Mouse (Mus musculus): ENCODE data around the gene Atcay. TPM values are rescaled to one million over a fixed set of nuclear protein-coding genes. Genes with fewer than 3 reads are reported as not detected.
"Not testable (repeated sequence)": the region's sequence is repeated elsewhere in the genome, so short reads cannot be mapped to it uniquely, and the experiment has no call there.

Gene Atcay
- polyA plus RNA-seq, 1 experiment from 2014 or later = 77.3 TPM

DNA sequence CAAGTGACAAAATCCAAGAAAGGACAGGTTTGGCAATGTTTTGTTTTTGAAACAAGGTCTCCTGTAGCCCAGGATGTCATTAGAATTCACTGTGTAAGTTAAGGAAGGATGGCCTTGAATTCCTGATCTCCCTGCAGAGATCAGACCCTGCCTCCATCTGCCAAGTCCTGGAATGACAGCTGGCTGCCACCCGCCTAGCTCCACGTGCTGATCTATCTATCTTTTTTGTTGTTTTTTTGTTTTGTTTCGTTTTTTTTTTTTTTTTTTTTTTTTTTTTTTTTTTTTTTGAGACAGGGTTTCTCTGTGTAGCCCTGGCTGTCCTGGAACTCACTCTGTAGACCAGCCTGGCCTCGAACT lies 55.3 kb downstream of the Atcay start:
- not testable (repeated sequence) for H3K27me3 ChIP-seq, H3K9me3 ChIP-seq, ATAC-seq
- Histone ChIP-seq H3K4me3 (replicated peaks) (peak overlapping the region; percentile 41), H3K4me1 (replicated peaks) (peaks cover 61% of the 10 kb centered on the region), H3K4me2 (replicated peaks) (peak overlapping the region; percentile 95), H3K36me3 (peaks cover 30% of the 10 kb centered on the region), H3K9ac (replicated peaks) (peak overlapping the region; percentile 69), H3K27ac (peak overlapping the region; percentile 96)
- WGBS = 6% methylated on average over 4 of the region's 4 CpGs

DNA sequence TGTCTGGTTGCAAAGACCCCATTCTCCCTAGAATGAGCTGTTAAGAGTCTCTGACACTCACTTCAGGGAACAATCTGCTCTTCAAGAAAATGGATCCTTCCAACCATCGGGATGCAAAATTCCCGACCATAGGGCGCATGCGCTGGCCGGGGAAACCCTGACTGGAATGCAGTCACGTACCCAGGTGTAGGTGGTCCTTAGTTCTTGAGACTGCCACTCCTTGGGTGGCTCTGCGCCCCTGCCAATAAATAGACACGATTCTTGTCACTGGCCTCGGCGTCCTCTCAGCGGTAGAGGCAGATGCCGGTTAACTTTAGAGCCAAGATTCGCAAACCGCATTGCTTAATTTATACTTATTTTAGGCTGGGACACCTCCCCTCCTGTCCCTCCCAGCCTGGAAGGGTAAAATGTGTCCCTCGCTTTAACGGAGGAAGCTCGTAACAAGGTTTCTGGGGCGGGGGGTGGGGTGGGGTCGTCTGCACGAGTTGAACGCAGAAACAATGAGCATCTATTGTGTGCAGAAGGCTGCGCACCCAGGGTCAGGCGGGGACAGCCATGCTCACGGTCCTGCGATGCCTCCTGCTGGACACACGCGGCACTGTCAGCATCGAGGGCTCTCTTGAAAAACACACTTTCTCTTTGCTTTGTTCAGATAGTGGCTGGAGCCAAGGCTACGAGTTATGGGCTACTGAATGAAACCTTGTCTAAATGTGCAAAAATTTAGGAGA lies 55.9 kb downstream of the Atcay start:
- Histone ChIP-seq H3K4me1 (replicated peaks) (peaks cover 59% of the 10 kb centered on the region), H3K4me2 (replicated peaks) (peak overlapping the region; percentile 67), H3K9me3 (no peaks in the 10 kb centered on the region), H3K9ac (replicated peaks) (peak overlapping the region; percentile 69), H3K36me3 (peaks cover 25% of the 10 kb centered on the region), H3K27ac (peak overlapping the region; percentile 96), H3K4me3 (replicated peaks) (peak overlapping the region; percentile 41), H3K27me3 (no peaks in the 10 kb centered on the region)
- WGBS = 2% methylated on average over 29 of the region's 29 CpGs
- peak; percentile 79 for ATAC-seq

DNA sequence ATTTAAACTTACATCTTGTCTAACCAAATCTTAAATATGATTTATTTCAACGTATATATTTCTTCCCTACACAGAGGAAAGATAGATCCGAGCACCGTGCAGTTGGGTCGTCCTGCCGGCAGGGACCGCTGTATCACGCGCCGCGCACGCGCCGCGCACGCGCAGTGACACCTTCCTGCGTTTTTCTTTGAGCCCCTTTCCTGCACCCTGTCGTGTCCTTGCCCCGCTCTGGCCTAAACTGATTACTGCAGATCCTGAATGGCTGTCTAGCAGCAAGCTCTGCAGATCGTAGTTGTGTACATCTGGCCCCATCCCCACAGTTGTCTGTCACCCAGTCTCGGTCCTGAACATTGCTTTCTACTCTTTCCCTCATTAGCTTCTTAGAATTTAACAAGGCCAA lies 57.5 kb downstream of the Atcay start:
- Histone ChIP-seq H3K4me1 (replicated peaks) (peaks cover 55% of the 10 kb centered on the region), H3K4me3 (replicated peaks) (peak overlapping the region; percentile 14; the same call in 1 of the 2 replicates), H3K27ac (peak overlapping the region; percentile 96), H3K27me3 (no peaks in the 10 kb centered on the region), H3K9ac (replicated peaks) (peak overlapping the region; percentile 51; the same call in 1 of the 2 replicates), H3K36me3 (peaks cover 8% of the 10 kb centered on the region), H3K9me3 (no peaks in the 10 kb centered on the region), H3K4me2 (replicated peaks) (peak overlapping the region; percentile 67)
- peak; percentile 19 for ATAC-seq
- WGBS = 3% methylated on average over 21 of the region's 21 CpGs

DNA sequence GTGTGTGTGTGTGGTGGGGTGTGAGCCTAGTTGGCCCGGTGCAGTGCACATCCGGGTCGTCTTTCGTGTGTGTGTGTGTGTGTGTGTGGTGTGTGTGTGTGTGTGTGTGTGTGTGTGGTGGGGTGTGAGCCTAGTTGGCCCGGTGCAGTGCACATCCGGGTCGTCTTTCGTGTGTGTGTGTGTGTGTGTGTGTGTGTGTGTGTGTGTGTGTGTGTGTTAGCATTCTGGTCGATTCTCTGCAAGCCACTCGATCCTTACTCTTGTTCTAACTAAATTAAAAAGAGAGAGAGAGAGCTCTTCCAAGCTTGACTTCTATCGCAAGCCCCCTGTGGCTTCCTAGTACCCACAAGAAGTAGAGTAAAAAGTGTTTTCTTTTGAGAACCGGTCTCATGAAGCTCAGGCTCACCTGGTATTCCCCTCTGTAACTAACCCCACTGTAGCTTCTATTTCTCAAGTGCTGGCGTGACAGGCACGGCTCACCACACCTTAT lies 61.2 kb downstream of the Atcay start:
- WGBS = 47% methylated on average over 7 of the region's 14 CpGs
- Histone ChIP-seq H3K4me1 (replicated peaks) (peaks cover 49% of the 10 kb centered on the region), H3K4me2 (replicated peaks) (peak overlapping the region; percentile 7; the same call in 1 of the 2 replicates), H3K9ac (replicated peaks) (0 out of 2 replicates have a peak overlapping the region, but pooled peaks have one; percentile 5)
- not testable (repeated sequence) for H3K9me3 ChIP-seq; H3K27ac ChIP-seq; H3K27me3 ChIP-seq; H3K4me3 ChIP-seq (replicated peaks); ATAC-seq; H3K36me3 ChIP-seq

DNA sequence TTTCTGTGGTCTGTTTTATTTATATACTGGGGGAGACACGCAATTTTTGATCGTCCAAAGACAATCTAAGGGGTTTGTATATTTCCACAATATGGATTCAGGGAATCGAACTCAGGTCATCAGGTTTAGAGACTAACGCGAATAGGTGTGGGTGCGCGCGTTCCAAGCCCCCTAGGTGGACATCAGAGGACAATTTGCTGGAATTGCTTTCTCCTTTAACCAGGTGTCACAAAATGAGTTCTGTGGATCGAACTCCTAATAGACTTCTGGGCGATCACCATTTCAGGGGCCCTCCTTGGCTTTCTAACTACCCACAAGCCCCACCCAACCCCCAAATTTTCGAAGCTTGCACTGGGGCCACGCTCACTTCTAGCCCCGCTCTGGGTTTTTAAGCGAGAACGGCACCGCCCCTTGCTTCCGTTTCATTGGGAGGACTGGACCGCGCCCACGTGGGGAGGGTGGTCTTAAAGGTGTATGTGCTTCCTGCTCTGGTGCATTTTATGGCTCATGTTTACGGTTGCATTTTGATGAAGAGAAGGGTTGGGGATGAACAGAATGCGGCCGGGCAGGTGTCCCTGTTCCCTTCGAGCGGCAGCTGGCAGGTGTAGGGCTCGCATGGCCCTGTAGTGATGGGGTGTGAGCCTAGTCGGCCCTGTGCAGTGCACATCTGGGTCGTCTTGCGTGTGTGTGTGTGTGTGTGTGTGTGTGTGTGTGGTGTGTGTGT lies 62.0 kb downstream of the Atcay start:
- 7% methylated on average over 29 of the region's 29 CpGs for whole genome bisulfite sequencing
- peaks cover 41% of the 10 kb centered on the region for H3K4me1 ChIP-seq (replicated peaks)
- H3K9me3 ChIP-seq = no peaks in the 10 kb centered on the region

DNA sequence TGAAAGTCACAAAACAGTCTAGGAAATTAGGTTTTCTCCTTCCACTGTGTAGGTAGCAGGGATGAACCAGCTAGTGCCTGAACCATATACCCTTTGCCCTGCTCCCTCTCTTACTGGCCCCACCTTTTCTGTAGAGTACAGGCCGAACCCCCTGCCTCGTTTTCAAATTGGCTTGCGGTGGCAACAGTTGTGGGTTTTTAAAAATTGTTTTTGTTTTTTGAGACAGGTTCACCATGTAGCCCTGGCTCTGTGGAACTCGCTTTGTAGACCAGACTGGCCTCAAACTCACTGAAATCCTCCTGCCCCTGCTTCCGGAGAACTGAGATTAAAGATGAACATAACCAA lies 62.6 kb downstream of the Atcay start:
- peak overlapping the region; percentile 63 for H3K9ac ChIP-seq (replicated peaks)
- no peaks in the 10 kb centered on the region for H3K27me3 ChIP-seq
- peak overlapping the region; percentile 68 for H3K27ac ChIP-seq
- peaks cover 20% of the 10 kb centered on the region for H3K36me3 ChIP-seq
- peak overlapping the region; percentile 67 for H3K4me2 ChIP-seq (replicated peaks)
- ATAC-seq = peak; percentile 65
- 7% methylated on average over 5 of the region's 5 CpGs for WGBS
- H3K9me3 ChIP-seq = no peaks in the 10 kb centered on the region
- peaks cover 35% of the 10 kb centered on the region for H3K4me1 ChIP-seq (replicated peaks)
- peak overlapping the region; percentile 95 for H3K4me3 ChIP-seq (replicated peaks)

More for the DNA sequence above, 62.0 kb downstream of the Atcay start:
- H3K4me2 ChIP-seq (replicated peaks) = peak overlapping the region; percentile 67
- H3K36me3 ChIP-seq = peaks cover 15% of the 10 kb centered on the region
- H3K27ac ChIP-seq = peak overlapping the region; percentile 68
- peak; percentile 43; the same call in 1 of the 2 replicates for ATAC-seq
- peak overlapping the region; percentile 95 for H3K4me3 ChIP-seq (replicated peaks)
- peak overlapping the region; percentile 63 for H3K9ac ChIP-seq (replicated peaks)
- H3K27me3 ChIP-seq = no peaks in the 10 kb centered on the region

DNA sequence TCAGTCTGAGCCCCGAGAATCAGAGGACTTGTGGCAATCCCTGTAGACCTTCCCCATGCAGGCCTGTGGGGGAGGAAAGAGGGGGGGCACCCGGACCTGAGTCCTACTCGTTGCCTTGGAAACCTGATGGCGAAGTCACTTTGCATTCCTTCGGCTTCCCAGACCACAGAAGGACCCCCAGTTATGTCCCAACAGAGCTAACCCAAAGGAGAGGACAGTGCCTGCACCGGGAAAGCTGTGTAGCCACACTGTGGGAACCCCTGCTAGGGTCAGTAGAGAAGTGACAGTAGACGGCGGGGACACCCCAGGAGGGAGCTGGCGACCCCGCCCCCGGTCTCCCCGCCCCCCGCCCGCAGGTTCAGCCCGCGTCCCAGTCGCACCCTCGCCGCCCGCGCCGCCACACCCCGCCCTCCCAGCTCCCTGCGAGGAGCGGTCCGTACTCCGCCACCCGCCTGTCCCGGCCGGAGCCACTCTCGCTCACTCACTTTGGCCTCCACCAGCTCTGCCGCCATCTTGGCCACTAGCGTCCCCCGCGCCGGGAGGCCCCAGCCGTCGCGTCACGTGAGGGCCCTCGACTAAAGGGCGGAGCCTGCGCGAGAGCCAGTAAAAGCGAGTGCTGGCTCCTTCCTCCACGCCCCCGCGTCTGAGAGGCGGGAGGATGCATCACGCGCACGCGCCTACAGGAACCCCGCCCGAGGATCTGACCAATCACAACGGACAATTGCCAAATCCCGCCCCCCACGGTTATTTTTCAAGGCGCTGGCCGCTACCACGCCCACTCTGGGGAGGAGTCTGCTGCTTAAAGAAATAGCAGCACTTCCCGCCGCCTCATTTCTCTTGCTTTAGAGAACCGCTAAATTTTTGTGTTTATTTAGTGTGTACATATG lies 63.2 kb downstream of the Atcay start, which contains the start of gene Pias4:
Pias4 (minus strand) TSS at position 724 of the 887 bp plus-strand sequence.
- WGBS = under 1% methylated on average over 64 of the region's 64 CpGs
- Histone ChIP-seq H3K36me3 (peaks cover 23% of the 10 kb centered on the region), H3K9ac (replicated peaks) (peak within 1 kb of the TSS; percentile 87), H3K9me3 (no peaks in the 10 kb centered on the region), H3K4me3 (replicated peaks) (peak within 1 kb of the TSS; percentile 95), H3K4me1 (replicated peaks) (peaks cover 34% of the 10 kb centered on the region), H3K27me3 (no peaks in the 10 kb centered on the region), H3K27ac (peak within 1 kb of the TSS; percentile 68), H3K4me2 (replicated peaks) (peak within 1 kb of the TSS; percentile 95)
- peak; percentile 88 for ATAC-seq

DNA sequence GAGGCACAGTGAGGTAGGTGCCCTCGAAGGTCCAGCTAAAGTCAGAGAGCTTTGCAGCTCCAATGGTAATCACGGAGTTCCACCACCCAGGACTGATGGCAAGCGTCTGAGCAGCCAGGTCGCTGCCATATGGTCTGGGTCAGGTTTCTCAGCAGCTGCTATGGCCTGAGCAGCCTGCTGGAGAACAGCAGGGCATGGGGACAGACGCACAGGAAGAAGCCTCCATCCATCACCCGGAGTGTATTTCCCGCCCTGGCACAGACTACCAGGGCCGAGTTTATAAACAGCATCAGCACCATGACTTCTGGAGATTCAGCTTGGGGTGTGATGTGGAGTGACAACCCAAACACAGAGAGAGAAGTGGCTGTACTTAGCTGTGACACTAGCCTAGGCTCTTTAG lies 65.5 kb downstream of the Atcay start:
- Histone ChIP-seq H3K9me3 (no peaks in the 10 kb centered on the region), H3K9ac (replicated peaks) (0 out of 2 replicates have a peak overlapping the region, but pooled peaks have one; percentile 21), H3K27me3 (no peaks in the 10 kb centered on the region), H3K4me3 (replicated peaks) (no peak overlapping the region), H3K27ac (no peak overlapping the region), H3K4me1 (replicated peaks) (peaks cover 45% of the 10 kb centered on the region), H3K36me3 (peaks cover 47% of the 10 kb centered on the region), H3K4me2 (replicated peaks) (no peak overlapping the region)
- 91% methylated on average over 8 of the region's 8 CpGs for WGBS
- no peak for ATAC-seq

DNA sequence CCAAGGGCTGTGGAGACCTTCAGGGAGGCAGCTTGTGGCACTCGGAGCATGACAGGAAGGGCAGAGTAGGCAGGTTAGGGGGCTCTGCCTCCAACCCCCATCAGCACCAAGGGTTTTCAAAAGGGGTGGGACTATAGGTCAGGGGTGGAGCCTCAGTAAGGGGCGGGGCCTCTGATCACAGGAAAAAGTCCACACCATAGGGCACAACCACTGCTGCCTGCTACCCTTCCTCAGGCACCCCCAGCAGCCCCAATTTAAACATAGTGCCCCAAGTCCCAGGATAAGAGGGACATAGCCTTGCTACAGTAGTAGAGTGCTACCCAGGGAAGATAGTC lies 68.3 kb downstream of the Atcay start:
- no peak overlapping the region for H3K4me3 ChIP-seq (replicated peaks)
- no peaks in the 10 kb centered on the region for H3K9me3 ChIP-seq
- no peak for ATAC-seq
- no peak overlapping the region for H3K4me2 ChIP-seq (replicated peaks)
- 85% methylated on average over 2 of the region's 2 CpGs for WGBS
- no peak overlapping the region for H3K27ac ChIP-seq
- H3K36me3 ChIP-seq = peaks cover 70% of the 10 kb centered on the region
- H3K4me1 ChIP-seq (replicated peaks) = peaks cover 34% of the 10 kb centered on the region
- no peaks in the 10 kb centered on the region for H3K27me3 ChIP-seq
- H3K9ac ChIP-seq (replicated peaks) = no peak overlapping the region

DNA sequence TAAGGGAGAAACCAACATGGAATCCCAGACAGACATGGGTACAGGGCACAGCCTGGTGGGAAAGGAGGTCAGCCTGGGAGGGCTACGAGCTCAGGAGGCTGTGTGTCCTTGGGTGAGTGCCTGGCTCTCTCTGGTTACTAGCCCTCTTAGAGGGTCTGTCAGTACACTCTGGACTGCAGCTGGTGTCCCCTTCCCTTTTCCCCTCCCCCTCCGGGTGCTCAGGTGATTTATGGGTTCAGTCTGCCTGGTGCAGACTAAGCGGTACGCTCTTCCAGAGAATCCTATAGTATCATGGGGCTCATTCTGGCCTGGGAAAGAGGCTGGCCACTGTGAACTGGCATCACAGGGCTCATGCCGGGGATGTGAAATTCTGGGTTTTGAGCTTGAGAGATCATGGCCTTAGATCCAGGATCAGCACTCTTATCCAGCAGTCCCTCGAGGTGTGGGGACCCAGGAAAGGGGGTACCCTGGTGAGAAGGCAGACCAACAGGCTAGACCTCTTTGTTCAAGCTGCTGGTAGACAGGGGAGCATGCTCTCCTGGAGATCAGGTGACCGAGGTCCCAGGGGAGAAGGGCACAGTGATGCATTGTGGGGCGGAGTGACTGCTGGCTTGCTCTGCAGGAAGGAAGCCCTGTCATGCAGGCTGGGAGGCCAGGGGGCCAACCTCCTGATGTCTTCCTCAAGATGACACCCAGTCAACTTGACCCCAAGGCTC lies 68.9 kb downstream of the Atcay start:
- ATAC-seq = no peak
- Histone ChIP-seq H3K4me3 (replicated peaks) (no peak overlapping the region), H3K9ac (replicated peaks) (no peak overlapping the region), H3K4me1 (replicated peaks) (peaks cover 29% of the 10 kb centered on the region), H3K9me3 (no peaks in the 10 kb centered on the region), H3K27ac (no peak overlapping the region), H3K27me3 (no peaks in the 10 kb centered on the region), H3K36me3 (peaks cover 75% of the 10 kb centered on the region), H3K4me2 (replicated peaks) (no peak overlapping the region)
- WGBS = 94% methylated on average over 8 of the region's 8 CpGs

DNA sequence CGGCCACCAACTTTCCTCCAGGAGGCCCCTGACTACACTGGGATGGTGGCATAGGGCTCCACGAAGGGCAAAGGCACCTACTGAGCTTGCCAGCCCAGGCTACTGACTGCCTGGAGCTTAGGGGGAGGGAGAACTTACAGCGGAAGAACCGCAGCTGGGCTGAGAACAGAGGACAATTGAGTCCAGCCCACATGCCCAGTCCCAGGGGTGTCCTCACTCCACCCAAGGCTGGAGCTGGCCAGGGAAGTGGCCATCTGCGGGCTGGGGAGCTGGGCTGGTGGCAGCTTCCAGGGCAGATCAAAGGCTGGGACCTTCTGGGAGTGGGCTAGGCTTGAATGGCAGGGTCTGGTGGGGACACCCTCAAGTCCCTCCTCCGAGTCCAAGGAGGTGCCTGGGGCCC lies 75.9 kb downstream of the Atcay start:
- ATAC-seq = no peak
- no peaks in the 10 kb centered on the region for H3K27me3 ChIP-seq
- H3K36me3 ChIP-seq = peaks cover 78% of the 10 kb centered on the region
- H3K27ac ChIP-seq = no peak overlapping the region
- H3K4me1 ChIP-seq (replicated peaks) = no peaks in the 10 kb centered on the region
- H3K4me3 ChIP-seq (replicated peaks) = no peak overlapping the region
- no peak overlapping the region for H3K4me2 ChIP-seq (replicated peaks)
- H3K9me3 ChIP-seq = no peaks in the 10 kb centered on the region
- H3K9ac ChIP-seq (replicated peaks) = no peak overlapping the region
- 84% methylated on average over 6 of the region's 6 CpGs for WGBS
